9 mouse cellular contexts compared by ENCODE assay signal in genomic region chr3:57294742-57295525, GRCm38 (mm10). TPM values are rescaled to one million over a fixed set of nuclear protein-coding genes. Genes with fewer than 3 reads are reported as not detected.
DNase-seq lines count a peak whose midpoint lies in the region; ATAC-seq and TF ChIP-seq lines count a peak whose summit lies in the region.
"Had no signal": no experiment of that assay in that cellular context is flagged by ENCODE, and none has a peak within 500 bp of the region (broad histone marks: within the 10 kb centered on the region; RNA-seq: fewer than 3 reads in every experiment).

No protein-coding gene starts in this region.

- intact Hi-C loops in heart, postnatal 10 days (cut with DNase I): loop anchor here (5.0 kb wide), 1 partner anchor 37 kb away; no protein-coding TSS in a partner anchor

- 62% methylated on average over 21 of the region's 21 CpGs for WGBS in midbrain, postnatal 0 days

- no peak for TF ChIP-seq CTCF in embryonic fibroblast, embryonic 13.5 days (IDR thresholded peaks at IDR 0.05; ENCODE audit: borderline replicate concordance, insufficient read depth, low read length)
- TF ChIP-seq CTCF in midbrain, postnatal 0 days (IDR thresholded peaks at IDR 0.05): 0 out of 2 replicates have a peak, but pooled peaks have one; percentile 12

- peak; percentile 19 for DNase-seq in embryo, embryonic 10.5 days (ENCODE audit: low spot score)
- no peak for DNase-seq in embryo, embryonic 10 days (ENCODE audit: low spot score)
- DNase-seq in adrenal gland, adult (ENCODE audit: inconsistent age in 2 of 2, low spot score in 1 of 2): peak; percentile 51 to 82
- peak; percentile 69 to 72 for DNase-seq in heart, postnatal 10 days
- peak; percentile 71 to 84 for DNase-seq in kidney, postnatal 36 days
- DNase-seq in midbrain, postnatal 0 days (ENCODE audit: low spot score): peak; percentile 64

- H3K9ac ChIP-seq in midbrain, postnatal 0 days (replicated peaks; ENCODE audit: low read length, poor library complexity, severe bottlenecking): no peak overlapping the region

- H3K36me3 ChIP-seq in midbrain, postnatal 0 days (ENCODE audit: insufficient read depth, low read length): no peaks in the 10 kb centered on the region

- no peak for ATAC-seq in midbrain, postnatal 0 days (ENCODE audit: low FRiP score)
- no peak for ATAC-seq in monocyte, adult 5-6 weeks (replicated peaks; ENCODE audit: insufficient number of reproducible peaks, low FRiP score, low TSS enrichment, poor library complexity, severe bottlenecking)

- peaks cover 13% of the 10 kb centered on the region for H3K4me1 ChIP-seq in embryonic fibroblast, embryonic 13.5 days (ENCODE audit: control insufficient read depth, insufficient read depth, low read length)
- no peaks in the 10 kb centered on the region for H3K4me1 ChIP-seq in midbrain, postnatal 0 days (ENCODE audit: insufficient read depth, low read length)

- H3K27me3 ChIP-seq in midbrain, postnatal 0 days (ENCODE audit: insufficient read depth, low read length): no peaks in the 10 kb centered on the region

- no peaks in the 10 kb centered on the region for H3K9me3 ChIP-seq in midbrain, postnatal 0 days (ENCODE audit: low read length)

- peak; percentile 85 for TF ChIP-seq POLR2A in embryonic fibroblast, embryonic 13.5 days (IDR thresholded peaks at IDR 0.05; ENCODE audit: low read depth, low read length)

- peak overlapping the region; percentile 58 for H3K4me3 ChIP-seq in embryonic fibroblast, embryonic 13.5 days (ENCODE audit: insufficient read depth, low read length)
- no peak overlapping the region for H3K4me3 ChIP-seq in midbrain, postnatal 0 days (ENCODE audit: low read depth, low read length)

- H3K27ac ChIP-seq in embryonic fibroblast, embryonic 13.5 days (ENCODE audit: insufficient read depth, low read length): peak overlapping the region; percentile 78
- H3K27ac ChIP-seq in midbrain, postnatal 0 days (ENCODE audit: low read depth, low read length): peak overlapping the region; percentile 26; the same call in 1 of the 2 replicates

- H3K4me2 ChIP-seq in midbrain, postnatal 0 days (ENCODE audit: low read depth, low read length, poor library complexity, severe bottlenecking): no peak overlapping the region; the same call in 1 of the 2 replicates

RNA-seq across cellular contexts. Expression of gene Tm4sf1, which starts 6.9 kb away (rescaled TPM):
- 123 and 314 TPM in 2 replicates for polyA plus RNA-seq in embryonic fibroblast, embryonic 13.5 days (2011; ENCODE audit: insufficient read length, low read depth, missing spikeins)
- total RNA-seq in heart, postnatal 10 days (2021): 100 to 1,000 TPM; 107 to 124 TPM
- 17.7 and 23.0 TPM in 2 replicates for total RNA-seq in midbrain, postnatal 0 days (2014; rRNA removed)
- polyA plus RNA-seq in midbrain, postnatal 0 days (2015; fragmentation: Nextera tagmentation; extraction: Ambion mirVana): 27.8 and 32.4 TPM in 2 replicates
- not detected in 3 replicates for total RNA-seq in monocyte, adult 5-6 weeks (2017)
- total RNA-seq: neutrophil, adult 5-6 weeks had no signal

Comparison
In these comparisons a context has a peak if more than half of its experiments do, and no peak if none do; other contexts are left out.
1. RNA of gene Tm4sf1, which starts 6.9 kb away (total RNA-seq): 107 to 124 TPM in heart, postnatal 10 days and 17.7 to 23.0 TPM in midbrain, postnatal 0 days; not detected in monocyte, adult 5-6 weeks; every median in the first group is over 10 times any median in the second.